Mouse (Mus musculus): ENCODE data around the gene Krt13. TPM values are rescaled to one million over a fixed set of nuclear protein-coding genes. Genes with fewer than 3 reads are reported as not detected.
A peak's percentile ranks its signal among the peaks of the same experiment; 100 is the strongest.

The Krt13 gene
- polyA plus RNA-seq, 1 experiment from 2014 or later, result 779 TPM

- peak; percentile 29 for ATAC-seq (ENCODE audit: insufficient read depth, low FRiP score, low read depth)
- 1% methylated on average over 20 of the region's 20 CpGs for WGBS
- H3K4me1 ChIP-seq, result peaks cover 5% of the 10 kb centered on the region; the same call in 1 of the 2 replicates
- H3K27ac ChIP-seq, result peak overlapping the region; percentile 91
- H3K9ac ChIP-seq, result peak overlapping the region; percentile 19; the same call in 1 of the 2 replicates
- no peaks in the 10 kb centered on the region for H3K9me3 ChIP-seq
- H3K4me2 ChIP-seq, result peak overlapping the region; percentile 49
- peaks cover 13% of the 10 kb centered on the region; the same call in 1 of the 2 replicates for H3K27me3 ChIP-seq (replicated peaks)
- no peaks in the 10 kb centered on the region for H3K36me3 ChIP-seq
- peak overlapping the region; percentile 51 for H3K4me3 ChIP-seq (replicated peaks)
Observed at GRCm38 (mm10) chr11:100145104-100145503, 23.7 kb upstream of the Krt13 start.

- H3K4me2 ChIP-seq, result 0 out of 2 replicates have a peak overlapping the region, but pooled peaks have one; percentile 23
- H3K9me3 ChIP-seq, result no peaks in the 10 kb centered on the region
- H3K9ac ChIP-seq, result no peak overlapping the region
- H3K27ac ChIP-seq, result peak overlapping the region; percentile 32; the same call in 1 of the 2 replicates
- 71% methylated on average over 21 of the region's 21 CpGs for WGBS
- H3K27me3 ChIP-seq (replicated peaks), result peaks cover 13% of the 10 kb centered on the region; the same call in 1 of the 2 replicates
- ATAC-seq (ENCODE audit: insufficient read depth, low FRiP score, low read depth), result no peak
- H3K4me1 ChIP-seq, result peaks cover 10% of the 10 kb centered on the region; the same call in 1 of the 2 replicates
- no peaks in the 10 kb centered on the region for H3K36me3 ChIP-seq
- H3K4me3 ChIP-seq (replicated peaks), result no peak overlapping the region
Observed at GRCm38 (mm10) chr11:100140966-100141365, 19.6 kb upstream of the Krt13 start.

DNA sequence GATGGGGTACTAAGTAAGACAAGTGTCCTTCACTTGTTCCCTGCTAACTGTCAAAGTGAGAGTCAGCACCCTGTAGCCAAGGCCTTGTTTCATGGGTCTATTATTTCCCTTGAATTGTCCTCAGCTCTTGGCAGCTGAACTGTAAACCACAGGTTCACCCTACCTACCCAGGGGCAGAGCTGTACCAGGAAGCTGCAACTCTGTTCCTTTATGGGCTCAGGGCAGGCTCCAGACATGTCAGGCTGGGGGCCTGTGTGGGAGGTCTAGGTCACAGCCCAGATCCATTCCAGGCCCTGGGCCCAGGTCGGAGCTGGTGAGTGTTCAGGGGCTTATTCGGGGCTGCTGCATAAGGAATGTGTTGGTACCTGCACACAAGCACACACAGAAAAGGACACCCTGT lies 18.0 kb upstream of the Krt13 start:
- Histone ChIP-seq H3K9ac (no peak overlapping the region), H3K27me3 (replicated peaks) (0 out of 2 replicates have a peak, but pooled peaks cover 3% of the 10 kb centered on the region)
- ATAC-seq (ENCODE audit: insufficient read depth, low FRiP score, low read depth), result peak; percentile 16; the same call in 1 of the 2 replicates

DNA sequence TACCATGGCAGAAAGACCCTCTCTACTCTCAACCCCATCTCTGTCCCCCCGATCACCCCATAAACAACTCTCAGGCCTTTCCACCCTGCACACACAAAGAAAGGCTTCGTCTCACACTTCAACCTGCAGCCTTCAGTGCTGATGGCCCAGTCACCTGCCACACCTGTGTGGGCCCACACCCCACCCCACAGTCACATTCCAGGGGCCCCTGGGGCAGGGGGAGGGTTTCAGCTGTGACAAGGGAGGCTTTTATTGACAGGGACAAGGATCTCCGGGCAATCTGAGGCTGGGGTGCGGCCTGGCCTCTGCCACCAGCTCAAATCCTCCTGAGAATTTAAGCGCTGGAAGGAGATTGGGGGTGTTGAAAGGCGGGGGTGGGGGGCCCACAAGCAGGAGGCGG lies 17.4 kb upstream of the Krt13 start:
- Histone ChIP-seq H3K36me3 (no peaks in the 10 kb centered on the region), H3K4me1 (0 out of 2 replicates have a peak, but pooled peaks cover 4% of the 10 kb centered on the region), H3K9ac (no peak overlapping the region), H3K27me3 (replicated peaks) (no peaks in the 10 kb centered on the region), H3K4me3 (replicated peaks) (no peak overlapping the region), H3K4me2 (no peak overlapping the region), H3K9me3 (no peaks in the 10 kb centered on the region), H3K27ac (peak overlapping the region; percentile 84)
- ATAC-seq (ENCODE audit: insufficient read depth, low FRiP score, low read depth), result peak; percentile 62
- 47% methylated on average over 7 of the region's 7 CpGs for WGBS

More for the DNA sequence above, 18.0 kb upstream of the Krt13 start:
- Histone ChIP-seq H3K36me3 (no peaks in the 10 kb centered on the region), H3K27ac (peak overlapping the region; percentile 84), H3K4me3 (replicated peaks) (no peak overlapping the region), H3K4me1 (0 out of 2 replicates have a peak, but pooled peaks cover 4% of the 10 kb centered on the region), H3K9me3 (no peaks in the 10 kb centered on the region), H3K4me2 (no peak overlapping the region)
- 59% methylated on average over 2 of the region's 2 CpGs for WGBS

- 0 out of 2 replicates have a peak, but pooled peaks cover 4% of the 10 kb centered on the region for H3K4me1 ChIP-seq
- no peaks in the 10 kb centered on the region for H3K9me3 ChIP-seq
- H3K27me3 ChIP-seq (replicated peaks), result no peaks in the 10 kb centered on the region
- ATAC-seq (ENCODE audit: insufficient read depth, low FRiP score, low read depth), result no peak
- H3K4me2 ChIP-seq, result no peak overlapping the region
- no peaks in the 10 kb centered on the region for H3K36me3 ChIP-seq
- WGBS, result 38% methylated on average over 5 of the region's 5 CpGs
- H3K4me3 ChIP-seq (replicated peaks), result no peak overlapping the region
- no peak overlapping the region for H3K9ac ChIP-seq
- H3K27ac ChIP-seq, result peak overlapping the region; percentile 54
Observed at GRCm38 (mm10) chr11:100137693-100138092, 16.3 kb upstream of the Krt13 start.

- Histone ChIP-seq H3K9ac (no peak overlapping the region), H3K4me2 (no peak overlapping the region), H3K9me3 (no peaks in the 10 kb centered on the region), H3K36me3 (no peaks in the 10 kb centered on the region), H3K4me1 (0 out of 2 replicates have a peak, but pooled peaks cover 4% of the 10 kb centered on the region), H3K27me3 (replicated peaks) (no peaks in the 10 kb centered on the region), H3K27ac (peak overlapping the region; percentile 64; the same call in 1 of the 2 replicates), H3K4me3 (replicated peaks) (no peak overlapping the region)
- ATAC-seq (ENCODE audit: insufficient read depth, low FRiP score, low read depth), result 0 out of 2 replicates have a peak, but pooled peaks have one; percentile 4
- 14% methylated on average over 5 of the region's 5 CpGs for WGBS
Observed at GRCm38 (mm10) chr11:100136559-100136958, 15.2 kb upstream of the Krt13 start.

- no peak for ATAC-seq (ENCODE audit: insufficient read depth, low FRiP score, low read depth)
- peak within 1 kb of the TSS; percentile 20 for H3K4me3 ChIP-seq (replicated peaks)
Observed at GRCm38 (mm10) chr11:100135731-100136130, 14.4 kb upstream of the Krt13 start, which contains the start of gene Krt15. Gene Krt15 (minus strand): TSS chr11:100135928.

GRCm38 (mm10) chr11:100124901-100125300 lies 3.5 kb upstream of the Krt13 start:
- Histone ChIP-seq H3K9ac (no peak overlapping the region), H3K4me3 (replicated peaks) (no peak overlapping the region), H3K9me3 (no peaks in the 10 kb centered on the region), H3K4me2 (no peak overlapping the region), H3K27me3 (replicated peaks) (no peaks in the 10 kb centered on the region), H3K27ac (no peak overlapping the region), H3K36me3 (no peaks in the 10 kb centered on the region), H3K4me1 (no peaks in the 10 kb centered on the region)
- WGBS, result 64% methylated on average over 7 of the region's 7 CpGs
- ATAC-seq (ENCODE audit: insufficient read depth, low FRiP score, low read depth), result no peak

More at GRCm38 (mm10) chr11:100135731-100136130, 14.4 kb upstream of the Krt13 start, which contains the start of gene Krt15:
- Histone ChIP-seq H3K9me3 (no peaks in the 10 kb centered on the region), H3K4me1 (0 out of 2 replicates have a peak, but pooled peaks cover 4% of the 10 kb centered on the region), H3K4me2 (no peak within 1 kb of the TSS), H3K36me3 (no peaks in the 10 kb centered on the region), H3K9ac (no peak within 1 kb of the TSS), H3K27ac (peak within 1 kb of the TSS; percentile 64; the same call in 1 of the 2 replicates), H3K27me3 (replicated peaks) (no peaks in the 10 kb centered on the region)
- WGBS, result 37% methylated on average over 7 of the region's 7 CpGs

GRCm38 (mm10) chr11:100120331-100120730 lies 1.0 kb downstream of the Krt13 start:
- H3K4me1 ChIP-seq, result no peaks in the 10 kb centered on the region
- H3K4me3 ChIP-seq (replicated peaks), result peak overlapping the region; percentile 9; the same call in 1 of the 2 replicates
- no peak for ATAC-seq (ENCODE audit: insufficient read depth, low FRiP score, low read depth)
- H3K4me2 ChIP-seq, result no peak overlapping the region
- H3K36me3 ChIP-seq, result no peaks in the 10 kb centered on the region
- H3K27me3 ChIP-seq (replicated peaks), result no peaks in the 10 kb centered on the region
- H3K9ac ChIP-seq, result no peak overlapping the region
- no peaks in the 10 kb centered on the region for H3K9me3 ChIP-seq
- WGBS, result 76% methylated on average over 5 of the region's 5 CpGs
- H3K27ac ChIP-seq, result no peak overlapping the region

- WGBS, result 58% methylated on average over 2 of the region's 2 CpGs
- Histone ChIP-seq H3K9ac (no peak overlapping the region), H3K36me3 (no peaks in the 10 kb centered on the region), H3K27ac (peak overlapping the region; percentile 64), H3K9me3 (no peaks in the 10 kb centered on the region), H3K4me1 (no peaks in the 10 kb centered on the region), H3K27me3 (replicated peaks) (no peaks in the 10 kb centered on the region), H3K4me2 (no peak overlapping the region), H3K4me3 (replicated peaks) (no peak overlapping the region)
- ATAC-seq (ENCODE audit: insufficient read depth, low FRiP score, low read depth), result no peak; the same call in 1 of the 2 replicates
Observed at GRCm38 (mm10) chr11:100113742-100114029, 7.7 kb downstream of the Krt13 start.

- no peaks in the 10 kb centered on the region for H3K36me3 ChIP-seq
- H3K4me3 ChIP-seq (replicated peaks), result no peak overlapping the region
- no peaks in the 10 kb centered on the region for H3K27me3 ChIP-seq (replicated peaks)
- H3K4me2 ChIP-seq, result no peak overlapping the region
- ATAC-seq (ENCODE audit: insufficient read depth, low FRiP score, low read depth), result peak; percentile 76; the same call in 1 of the 2 replicates
- no peak overlapping the region for H3K9ac ChIP-seq
- WGBS, result 68% methylated on average over 11 of the region's 11 CpGs
- H3K27ac ChIP-seq, result peak overlapping the region; percentile 57
- H3K4me1 ChIP-seq, result no peaks in the 10 kb centered on the region
- H3K9me3 ChIP-seq, result no peaks in the 10 kb centered on the region
Observed at GRCm38 (mm10) chr11:100112935-100113741, 8.2 kb downstream of the Krt13 start.

DNA sequence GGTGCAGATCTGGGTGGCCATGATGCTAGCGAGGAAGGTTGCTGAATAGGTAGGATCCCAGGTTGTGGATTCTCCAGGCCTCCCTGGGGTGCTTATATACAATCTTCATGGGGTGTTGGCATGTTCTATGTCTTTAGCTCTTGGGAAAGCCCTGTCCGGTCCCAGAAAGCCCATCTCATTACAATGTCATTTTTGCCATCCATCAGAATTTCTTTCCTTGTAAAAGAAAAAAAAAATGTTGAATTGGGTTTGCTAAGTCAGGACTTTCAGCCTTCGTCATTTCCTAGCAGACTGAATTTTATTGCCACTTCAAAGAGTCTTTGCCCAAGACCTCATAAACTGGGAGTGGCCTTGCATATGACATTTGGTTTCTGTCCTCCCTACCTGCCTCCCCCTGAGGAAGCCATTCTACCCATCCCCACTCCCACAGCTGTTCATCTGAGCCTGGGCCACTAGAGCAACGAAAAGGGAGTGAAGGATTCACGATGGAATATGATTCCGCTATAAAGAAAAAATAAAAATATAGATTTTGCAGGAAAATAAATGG lies 15.7 kb downstream of the Krt13 start, which contains the start of gene Krt36:
Gene Krt36 (minus strand): TSS at position 51 of the 547 bp plus-strand sequence.
- 81% methylated on average over 6 of the region's 6 CpGs for WGBS
- no peaks in the 10 kb centered on the region for H3K36me3 ChIP-seq
- no peak within 1 kb of the TSS for H3K9ac ChIP-seq
- ATAC-seq (ENCODE audit: insufficient read depth, low FRiP score, low read depth), result no peak
- H3K27me3 ChIP-seq (replicated peaks), result no peaks in the 10 kb centered on the region
- H3K4me2 ChIP-seq, result no peak within 1 kb of the TSS
- no peak within 1 kb of the TSS for H3K4me3 ChIP-seq (replicated peaks)
- no peaks in the 10 kb centered on the region for H3K4me1 ChIP-seq
- H3K27ac ChIP-seq, result no peak within 1 kb of the TSS
- no peaks in the 10 kb centered on the region for H3K9me3 ChIP-seq
